Mouse (Mus musculus): Measurements from ENCODE around the gene Clmp.

DNA sequence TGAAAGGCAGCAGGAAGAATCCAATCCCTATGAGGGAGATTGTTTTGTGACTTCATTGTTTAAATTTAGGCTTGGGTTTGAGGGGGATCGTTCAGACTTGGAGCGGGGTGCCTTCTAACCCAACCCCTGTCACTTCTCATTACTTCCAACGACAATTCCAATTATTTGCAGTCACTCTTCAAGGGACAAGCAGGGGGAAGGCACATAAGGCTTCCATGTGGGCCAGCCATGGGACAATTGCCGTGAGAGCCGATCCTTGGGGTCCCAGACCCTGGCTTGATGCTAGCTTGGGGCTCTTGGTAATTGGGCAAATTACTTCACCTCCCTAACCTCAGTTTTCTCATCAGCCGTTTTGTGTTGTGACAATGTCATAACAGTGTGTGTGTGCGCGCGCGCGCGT is 8.5 kb downstream of the Clmp start:
- no peak for TF ChIP-seq HCFC1 (IDR thresholded peaks at IDR 0.05; ENCODE audit: borderline replicate concordance, insufficient read depth, low read length)
- TF ChIP-seq MAFK (IDR thresholded peaks at IDR 0.05; ENCODE audit: insufficient read depth, low read depth, low read length): no peak
- no peak for TF ChIP-seq CHD2 (IDR thresholded peaks at IDR 0.05; ENCODE audit: low read depth, low read length)
- no peak for TF ChIP-seq ZNF384 (IDR thresholded peaks at IDR 0.05; ENCODE audit: low read depth, low read length)
- no peak for TF ChIP-seq ZC3H11A (IDR thresholded peaks at IDR 0.05; ENCODE audit: borderline replicate concordance, low read depth, low read length)
